Mouse (Mus musculus): ENCODE data around the gene Arhgdia.

Gene Arhgdia

GRCm38 (mm10) chr11:120615606-120616203, 34.3 kb upstream of the Arhgdia start:
- in situ Hi-C loops (cut with MboI; ENCODE audit: low pct_unique_long_range_greater_than_20kb in 1 of 2, low sequenced_read_pairs in 2 of 2, unreplicated experiment in 1 of 2): no loop called here

GRCm38 (mm10) chr11:120615167-120615566, 33.7 kb upstream of the Arhgdia start:
- in situ Hi-C loops (cut with MboI; ENCODE audit: low pct_unique_long_range_greater_than_20kb in 1 of 2, low sequenced_read_pairs in 2 of 2, unreplicated experiment in 1 of 2): no loop called here

- in situ Hi-C loops (cut with MboI; ENCODE audit: low pct_unique_long_range_greater_than_20kb in 1 of 2, low sequenced_read_pairs in 2 of 2, unreplicated experiment in 1 of 2): no loop called here
These were observed 32.6 kb upstream of the Arhgdia start for GRCm38 (mm10) chr11:120613976-120614375.

- in situ Hi-C loops (cut with MboI; ENCODE audit: low pct_unique_long_range_greater_than_20kb in 1 of 2, low sequenced_read_pairs in 2 of 2, unreplicated experiment in 1 of 2): no loop called here
These were observed 32.1 kb upstream of the Arhgdia start for GRCm38 (mm10) chr11:120613481-120613972.

GRCm38 (mm10) chr11:120612763-120613162, 31.3 kb upstream of the Arhgdia start:
- in situ Hi-C loops (cut with MboI; ENCODE audit: low pct_unique_long_range_greater_than_20kb in 1 of 2, low sequenced_read_pairs in 2 of 2, unreplicated experiment in 1 of 2): no loop called here

GRCm38 (mm10) chr11:120610477-120611046, 29.1 kb upstream of the Arhgdia start:
- in situ Hi-C loops (cut with MboI; ENCODE audit: low pct_unique_long_range_greater_than_20kb in 1 of 2, low sequenced_read_pairs in 2 of 2, unreplicated experiment in 1 of 2): no loop called here

GRCm38 (mm10) chr11:120609250-120609649, 27.8 kb upstream of the Arhgdia start:
- in situ Hi-C loops (cut with MboI; ENCODE audit: low pct_unique_long_range_greater_than_20kb in 1 of 2, low sequenced_read_pairs in 2 of 2, unreplicated experiment in 1 of 2): no loop called here

GRCm38 (mm10) chr11:120608241-120609034, 27.0 kb upstream of the Arhgdia start, which contains the start of gene Npb:
Gene Npb, plus strand, starts transcription at chr11:120608477.
- in situ Hi-C loops (cut with MboI; ENCODE audit: low pct_unique_long_range_greater_than_20kb in 1 of 2, low sequenced_read_pairs in 2 of 2, unreplicated experiment in 1 of 2): no loop called here

GRCm38 (mm10) chr11:120606764-120607163, 25.3 kb upstream of the Arhgdia start:
- in situ Hi-C loops (cut with MboI; ENCODE audit: low pct_unique_long_range_greater_than_20kb in 1 of 2, low sequenced_read_pairs in 2 of 2, unreplicated experiment in 1 of 2): no loop called here

GRCm38 (mm10) chr11:120605667-120606066, 24.2 kb upstream of the Arhgdia start:
- in situ Hi-C loops (cut with MboI; ENCODE audit: low pct_unique_long_range_greater_than_20kb in 1 of 2, low sequenced_read_pairs in 2 of 2, unreplicated experiment in 1 of 2): no loop called here

- in situ Hi-C loops (cut with MboI; ENCODE audit: low pct_unique_long_range_greater_than_20kb in 1 of 2, low sequenced_read_pairs in 2 of 2, unreplicated experiment in 1 of 2): no loop called here
These were observed 22.1 kb upstream of the Arhgdia start for GRCm38 (mm10) chr11:120603545-120603944.

GRCm38 (mm10) chr11:120600716-120601115, 19.3 kb upstream of the Arhgdia start:
- in situ Hi-C loops (cut with MboI; ENCODE audit: low pct_unique_long_range_greater_than_20kb in 1 of 2, low sequenced_read_pairs in 2 of 2, unreplicated experiment in 1 of 2): no loop called here

GRCm38 (mm10) chr11:120598990-120599549, 17.6 kb upstream of the Arhgdia start:
- in situ Hi-C loops (cut with MboI; ENCODE audit: low pct_unique_long_range_greater_than_20kb in 1 of 2, low sequenced_read_pairs in 2 of 2, unreplicated experiment in 1 of 2): no loop called here

GRCm38 (mm10) chr11:120598283-120598989, 17.0 kb upstream of the Arhgdia start, which contains the start of the genes Alyref and Anapc11:
Gene Alyref, minus strand, starts transcription at chr11:120598365.
Gene Anapc11, plus strand, starts transcription at chr11:120598421.
- in situ Hi-C loops (cut with MboI; ENCODE audit: low pct_unique_long_range_greater_than_20kb in 1 of 2, low sequenced_read_pairs in 2 of 2, unreplicated experiment in 1 of 2): no loop called here

GRCm38 (mm10) chr11:120597240-120598235, 16.1 kb upstream of the Arhgdia start:
- in situ Hi-C loops (cut with MboI; ENCODE audit: low pct_unique_long_range_greater_than_20kb in 1 of 2, low sequenced_read_pairs in 2 of 2, unreplicated experiment in 1 of 2): no loop called here

- in situ Hi-C loops (cut with MboI; ENCODE audit: low pct_unique_long_range_greater_than_20kb in 1 of 2, low sequenced_read_pairs in 2 of 2, unreplicated experiment in 1 of 2): no loop called here
These were observed 7.1 kb upstream of the Arhgdia start for GRCm38 (mm10) chr11:120588531-120588930.

GRCm38 (mm10) chr11:120583937-120584336, 2.5 kb upstream of the Arhgdia start:
- in situ Hi-C loops (cut with MboI; ENCODE audit: low pct_unique_long_range_greater_than_20kb in 1 of 2, low sequenced_read_pairs in 2 of 2, unreplicated experiment in 1 of 2): no loop called here

All from mouse embryonic stem cell (cell line).